Mouse (Mus musculus) midbrain, embryonic 10.5 days (tissue): ENCODE data around the gene Dab1. TPM values are rescaled to one million over a fixed set of nuclear protein-coding genes. Genes with fewer than 3 reads are reported as not detected.

ENCODE experiments used
- DNase-seq: peaks from one replicate; pipeline ENCODE4 v3.0.0-alpha.2; 2017; ENCODE audit warnings: low spot score
- H3K27ac ChIP-seq: fragments of 300-500 bp; sonication (generic); replicated peaks from 2 replicates; pipeline ENCODE4 v1.5.1; 2016; ENCODE audit warnings: mild to moderate bottlenecking
- H3K27me3 ChIP-seq: fragments of 300-500 bp; sonication (generic); 2 replicates; pipeline ENCODE4 v1.6.1; 2016; ENCODE audit warnings: low read depth, mild to moderate bottlenecking; ENCODE audit not compliant: poor library complexity, severe bottlenecking
- H3K36me3 ChIP-seq: fragments of 300-500 bp; sonication (generic); 2 replicates; pipeline ENCODE4 v1.6.1; 2016; ENCODE audit warnings: mild to moderate bottlenecking, moderate library complexity
- H3K4me1 ChIP-seq: fragments of 300-500 bp; sonication (generic); 2 replicates; pipeline ENCODE4 v1.6.1; 2016
- H3K4me3 ChIP-seq: fragments of 300-500 bp; sonication (generic); 2 replicates; pipeline ENCODE4 v1.5.1; 2016; ENCODE audit warnings: mild to moderate bottlenecking, moderate library complexity
- H3K9me3 ChIP-seq: fragments of 300-500 bp; sonication (generic); replicated peaks from 2 replicates; pipeline ENCODE4 v1.6.1; 2016; ENCODE audit warnings: mild to moderate bottlenecking
- WGBS: fragments of 180-500 bp; shearing (Covaris S2); methylation state at CpG from one replicate; pipeline ENCODE4 v1.1.7; 2016; 5-methylcytosine and 5-hydroxymethylcytosine counted together
- polyA plus RNA-seq: library from polyadenylated mRNA; unstranded; fragments of >200 nt; fragmentation: Nextera tagmentation; extraction: Ambion mirVana; gene quantifications from 2 replicates; pipeline ENCODE4 v1.2.1, GENCODE M21; 2016

Dab1 gene
- polyA plus RNA-seq, 1 experiment from 2014 or later, result 27.0 TPM

GRCm38 (mm10) chr4:104439641-104440040 lies 820.5 kb downstream of the Dab1 start:
- Histone ChIP-seq H3K27me3 (no peaks in the 10 kb centered on the region), H3K4me3 (no peak overlapping the region), H3K27ac (no peak overlapping the region), H3K36me3 (no peaks in the 10 kb centered on the region), H3K9me3 (no peaks in the 10 kb centered on the region), H3K4me1 (peaks cover 28% of the 10 kb centered on the region)
- DNase-seq, result no peak
- WGBS, result 79% methylated on average over 3 of the region's 3 CpGs

- no peak overlapping the region for H3K4me3 ChIP-seq
- peaks cover 24% of the 10 kb centered on the region for H3K4me1 ChIP-seq
- H3K9me3 ChIP-seq, result no peaks in the 10 kb centered on the region
- DNase-seq, result no peak
- H3K27me3 ChIP-seq, result no peaks in the 10 kb centered on the region
- no peaks in the 10 kb centered on the region for H3K36me3 ChIP-seq
- peak overlapping the region; percentile 33; the same call in 1 of the 2 replicates for H3K27ac ChIP-seq
- 71% methylated on average over 10 of the region's 10 CpGs for WGBS
These were observed 824.0 kb downstream of the Dab1 start for GRCm38 (mm10) chr4:104442925-104443747.

GRCm38 (mm10) chr4:104443775-104444174 lies 824.6 kb downstream of the Dab1 start:
- no peaks in the 10 kb centered on the region for H3K9me3 ChIP-seq
- peak overlapping the region; percentile 33; the same call in 1 of the 2 replicates for H3K27ac ChIP-seq

GRCm38 (mm10) chr4:104444985-104445384 lies 825.8 kb downstream of the Dab1 start:
- 88% methylated on average over 2 of the region's 2 CpGs for WGBS
- Histone ChIP-seq H3K36me3 (no peaks in the 10 kb centered on the region), H3K4me1 (peaks cover 22% of the 10 kb centered on the region), H3K27ac (no peak overlapping the region), H3K27me3 (no peaks in the 10 kb centered on the region), H3K4me3 (no peak overlapping the region), H3K9me3 (no peaks in the 10 kb centered on the region)
- DNase-seq, result no peak

More at GRCm38 (mm10) chr4:104443775-104444174, 824.6 kb downstream of the Dab1 start:
- 42% methylated on average over 8 of the region's 8 CpGs for WGBS
- Histone ChIP-seq H3K4me3 (no peak overlapping the region), H3K36me3 (no peaks in the 10 kb centered on the region), H3K27me3 (no peaks in the 10 kb centered on the region), H3K4me1 (peaks cover 24% of the 10 kb centered on the region)
- no peak for DNase-seq

- WGBS, result 96% methylated on average over 1 of the region's 1 CpGs
- Histone ChIP-seq H3K4me3 (no peak overlapping the region), H3K9me3 (no peaks in the 10 kb centered on the region), H3K27ac (no peak overlapping the region), H3K36me3 (no peaks in the 10 kb centered on the region), H3K27me3 (no peaks in the 10 kb centered on the region), H3K4me1 (peaks cover 13% of the 10 kb centered on the region)
- no peak for DNase-seq
These were observed 829.0 kb downstream of the Dab1 start for GRCm38 (mm10) chr4:104448199-104448598.

- no peaks in the 10 kb centered on the region for H3K36me3 ChIP-seq
- H3K4me3 ChIP-seq, result no peak overlapping the region
- no peaks in the 10 kb centered on the region for H3K27me3 ChIP-seq
- DNase-seq, result no peak
- H3K27ac ChIP-seq, result no peak overlapping the region
- H3K4me1 ChIP-seq, result peaks cover 3% of the 10 kb centered on the region; the same call in 1 of the 2 replicates
- 90% methylated on average over 9 of the region's 9 CpGs for WGBS
- no peaks in the 10 kb centered on the region for H3K9me3 ChIP-seq
These were observed 831.5 kb downstream of the Dab1 start for GRCm38 (mm10) chr4:104450645-104451044.

GRCm38 (mm10) chr4:104452587-104452986 lies 833.4 kb downstream of the Dab1 start:
- no peak overlapping the region for H3K27ac ChIP-seq
- H3K9me3 ChIP-seq, result no peaks in the 10 kb centered on the region
- DNase-seq, result no peak
- peaks cover 3% of the 10 kb centered on the region; the same call in 1 of the 2 replicates for H3K4me1 ChIP-seq
- 80% methylated on average over 7 of the region's 7 CpGs for WGBS
- no peaks in the 10 kb centered on the region for H3K36me3 ChIP-seq
- H3K27me3 ChIP-seq, result no peaks in the 10 kb centered on the region
- H3K4me3 ChIP-seq, result no peak overlapping the region

- DNase-seq, result no peak
- H3K9me3 ChIP-seq, result no peaks in the 10 kb centered on the region
- WGBS, result 72% methylated on average over 9 of the region's 9 CpGs
- H3K4me1 ChIP-seq, result peaks cover 3% of the 10 kb centered on the region; the same call in 1 of the 2 replicates
- no peaks in the 10 kb centered on the region for H3K36me3 ChIP-seq
- no peaks in the 10 kb centered on the region for H3K27me3 ChIP-seq
- H3K27ac ChIP-seq, result no peak overlapping the region
- no peak overlapping the region for H3K4me3 ChIP-seq
These were observed 836.0 kb downstream of the Dab1 start for GRCm38 (mm10) chr4:104455151-104455550.

- no peak for DNase-seq
- Histone ChIP-seq H3K27ac (no peak overlapping the region), H3K9me3 (no peaks in the 10 kb centered on the region), H3K4me3 (no peak overlapping the region), H3K36me3 (no peaks in the 10 kb centered on the region), H3K4me1 (peaks cover 3% of the 10 kb centered on the region; the same call in 1 of the 2 replicates), H3K27me3 (no peaks in the 10 kb centered on the region)
- 76% methylated on average over 3 of the region's 3 CpGs for WGBS
These were observed 836.6 kb downstream of the Dab1 start for GRCm38 (mm10) chr4:104455760-104456159.

- 83% methylated on average over 7 of the region's 7 CpGs for WGBS
- Histone ChIP-seq H3K4me3 (no peak overlapping the region), H3K36me3 (no peaks in the 10 kb centered on the region), H3K4me1 (peaks cover 3% of the 10 kb centered on the region; the same call in 1 of the 2 replicates), H3K9me3 (no peaks in the 10 kb centered on the region), H3K27ac (no peak overlapping the region), H3K27me3 (no peaks in the 10 kb centered on the region)
- DNase-seq, result no peak
These were observed 837.2 kb downstream of the Dab1 start for GRCm38 (mm10) chr4:104456173-104456873.

- Histone ChIP-seq H3K27ac (no peak overlapping the region), H3K9me3 (no peaks in the 10 kb centered on the region), H3K4me1 (peaks cover 7% of the 10 kb centered on the region; the same call in 1 of the 2 replicates), H3K36me3 (no peaks in the 10 kb centered on the region), H3K4me3 (no peak overlapping the region), H3K27me3 (no peaks in the 10 kb centered on the region)
- 85% methylated on average over 5 of the region's 5 CpGs for WGBS
- DNase-seq, result no peak
These were observed 839.6 kb downstream of the Dab1 start for GRCm38 (mm10) chr4:104458726-104459125.

- H3K4me3 ChIP-seq, result no peak overlapping the region
- H3K4me1 ChIP-seq, result peaks cover 29% of the 10 kb centered on the region
- H3K27ac ChIP-seq, result no peak overlapping the region
- DNase-seq, result no peak
- H3K9me3 ChIP-seq, result no peaks in the 10 kb centered on the region
- no peaks in the 10 kb centered on the region for H3K36me3 ChIP-seq
- 92% methylated on average over 12 of the region's 12 CpGs for WGBS
- no peaks in the 10 kb centered on the region for H3K27me3 ChIP-seq
These were observed 842.2 kb downstream of the Dab1 start for GRCm38 (mm10) chr4:104461106-104462011.
